Mouse (Mus musculus) kidney, adult 8-10 months (tissue): Measurements from ENCODE around the gene Gm36028.
A peak's percentile ranks its signal among the peaks of the same experiment; 100 is the strongest.

ENCODE experiments used
- DNase-seq, 2 experiments: peaks; one replicate each; pipeline ENCODE4 v3.0.0; 2022

Gene Gm36028

GRCm38 (mm10) chr16:37857495-37857894 is 3.5 kb downstream of the Gm36028 start:
- DNase-seq, result peak; percentile 79 to 92

- peak; percentile 59 to 66 for DNase-seq
These were observed 4.6 kb downstream of the Gm36028 start for GRCm38 (mm10) chr16:37856327-37856726.

- no peak for DNase-seq
These were observed 5.4 kb downstream of the Gm36028 start for GRCm38 (mm10) chr16:37855583-37855982.

- DNase-seq, result no peak
These were observed 6.4 kb downstream of the Gm36028 start for GRCm38 (mm10) chr16:37854593-37854992.

- DNase-seq, result no peak
These were observed 6.9 kb downstream of the Gm36028 start for GRCm38 (mm10) chr16:37854054-37854453.

GRCm38 (mm10) chr16:37853279-37853678 is 7.7 kb downstream of the Gm36028 start:
- DNase-seq, result peak in 1 of 2 experiments; percentile 43

GRCm38 (mm10) chr16:37851366-37851765 is 9.6 kb downstream of the Gm36028 start:
- peak; percentile 50 to 72 for DNase-seq

- no peak for DNase-seq
These were observed 13.9 kb downstream of the Gm36028 start for GRCm38 (mm10) chr16:37847081-37847480.

- no peak for DNase-seq
These were observed 15.6 kb downstream of the Gm36028 start for GRCm38 (mm10) chr16:37845202-37845925.

GRCm38 (mm10) chr16:37843740-37844139 is 17.2 kb downstream of the Gm36028 start:
- no peak for DNase-seq

- DNase-seq, result no peak
These were observed 18.5 kb downstream of the Gm36028 start for GRCm38 (mm10) chr16:37842439-37842838.

- no peak for DNase-seq
These were observed 23.4 kb downstream of the Gm36028 start for GRCm38 (mm10) chr16:37837571-37837970.

GRCm38 (mm10) chr16:37831041-37831440 is 29.9 kb downstream of the Gm36028 start:
- DNase-seq, result no peak

GRCm38 (mm10) chr16:37826286-37826685 is 34.7 kb downstream of the Gm36028 start:
- no peak for DNase-seq

GRCm38 (mm10) chr16:37824778-37825505 is 36.0 kb downstream of the Gm36028 start:
- DNase-seq, result no peak

- peak; percentile 59 to 62 for DNase-seq
These were observed 37.0 kb downstream of the Gm36028 start for GRCm38 (mm10) chr16:37823949-37824348.

- DNase-seq, result no peak
These were observed 43.0 kb downstream of the Gm36028 start for GRCm38 (mm10) chr16:37817986-37818385.

GRCm38 (mm10) chr16:37814383-37814971 is 46.5 kb downstream of the Gm36028 start:
- peak; percentile 85 to 90 for DNase-seq

GRCm38 (mm10) chr16:37813691-37814382 is 47.1 kb downstream of the Gm36028 start:
- no peak for DNase-seq

GRCm38 (mm10) chr16:37812474-37812886 is 48.5 kb downstream of the Gm36028 start:
- DNase-seq, result peak; percentile 47 to 64

GRCm38 (mm10) chr16:37811874-37812273 is 49.1 kb downstream of the Gm36028 start:
- DNase-seq, result no peak

GRCm38 (mm10) chr16:37809623-37809992 is 51.3 kb downstream of the Gm36028 start:
- no peak for DNase-seq
